Mouse (Mus musculus): ENCODE measurements around the gene Vps51. TPM values are rescaled to one million over a fixed set of nuclear protein-coding genes. Genes with fewer than 3 reads are reported as not detected.

Gene Vps51
- polyA plus RNA-seq, 1 experiment = 163 TPM

- H3K4me1 ChIP-seq (replicated peaks; ENCODE audit: control insufficient read depth, insufficient read depth, low read length) = peaks cover 8% of the 10 kb centered on the region
- H3K4me3 ChIP-seq (ENCODE audit: control insufficient read depth, insufficient read depth, low read length) = no peak overlapping the region
- TF ChIP-seq CTCF (IDR thresholded peaks at IDR 0.05; ENCODE audit: borderline replicate concordance, control insufficient read depth, extremely low read depth, insufficient read depth, low read length, poor library complexity) (no peak), POLR2A (IDR thresholded peaks at IDR 0.05; ENCODE audit: control insufficient read depth, extremely low read depth, insufficient read depth, low read length, poor library complexity) (no peak)
- no peaks in the 10 kb centered on the region for H3K27me3 ChIP-seq (ENCODE audit: control insufficient read depth, insufficient read depth, low read length)
- no peak overlapping the region for H3K27ac ChIP-seq (ENCODE audit: control insufficient read depth, insufficient read depth, low read length)
- H3K36me3 ChIP-seq (ENCODE audit: control insufficient read depth, insufficient read depth, low read length) = peaks cover 34% of the 10 kb centered on the region
- no peak for DNase-seq
- 68% methylated on average over 4 of the region's 4 CpGs for WGBS
Observed at GRCm38 (mm10) chr19:6056696-6057095, 20.3 kb downstream of the Vps51 start.

- Histone ChIP-seq H3K4me1 (replicated peaks; ENCODE audit: control insufficient read depth, insufficient read depth, low read length) (peaks cover 8% of the 10 kb centered on the region), H3K27ac (ENCODE audit: control insufficient read depth, insufficient read depth, low read length) (no peak overlapping the region), H3K27me3 (ENCODE audit: control insufficient read depth, insufficient read depth, low read length) (no peaks in the 10 kb centered on the region), H3K4me3 (ENCODE audit: control insufficient read depth, insufficient read depth, low read length) (no peak overlapping the region), H3K36me3 (ENCODE audit: control insufficient read depth, insufficient read depth, low read length) (peaks cover 53% of the 10 kb centered on the region)
- no peak for TF ChIP-seq POLR2A (IDR thresholded peaks at IDR 0.05; ENCODE audit: control insufficient read depth, extremely low read depth, insufficient read depth, low read length, poor library complexity)
- TF ChIP-seq CTCF (IDR thresholded peaks at IDR 0.05; ENCODE audit: borderline replicate concordance, control insufficient read depth, extremely low read depth, insufficient read depth, low read length, poor library complexity) = no peak
- no peak for DNase-seq
- 84% methylated on average over 5 of the region's 5 CpGs for WGBS
Observed at GRCm38 (mm10) chr19:6054296-6054695, 22.7 kb downstream of the Vps51 start.

- H3K27me3 ChIP-seq (ENCODE audit: control insufficient read depth, insufficient read depth, low read length) = no peaks in the 10 kb centered on the region
- DNase-seq = no peak
- WGBS = 98% methylated on average over 7 of the region's 7 CpGs
- TF ChIP-seq CTCF (IDR thresholded peaks at IDR 0.05; ENCODE audit: borderline replicate concordance, control insufficient read depth, extremely low read depth, insufficient read depth, low read length, poor library complexity) = no peak
- no peak for TF ChIP-seq POLR2A (IDR thresholded peaks at IDR 0.05; ENCODE audit: control insufficient read depth, extremely low read depth, insufficient read depth, low read length, poor library complexity)
- no peak overlapping the region for H3K27ac ChIP-seq (ENCODE audit: control insufficient read depth, insufficient read depth, low read length)
- H3K36me3 ChIP-seq (ENCODE audit: control insufficient read depth, insufficient read depth, low read length) = peaks cover 59% of the 10 kb centered on the region
- H3K4me3 ChIP-seq (ENCODE audit: control insufficient read depth, insufficient read depth, low read length) = no peak overlapping the region
- peaks cover 16% of the 10 kb centered on the region for H3K4me1 ChIP-seq (replicated peaks; ENCODE audit: control insufficient read depth, insufficient read depth, low read length)
Observed at GRCm38 (mm10) chr19:6052516-6052915, 24.5 kb downstream of the Vps51 start.

GRCm38 (mm10) chr19:6048681-6049410, 28.2 kb downstream of the Vps51 start:
- Histone ChIP-seq H3K36me3 (ENCODE audit: control insufficient read depth, insufficient read depth, low read length) (peaks cover 46% of the 10 kb centered on the region), H3K4me1 (replicated peaks; ENCODE audit: control insufficient read depth, insufficient read depth, low read length) (peaks cover 14% of the 10 kb centered on the region), H3K4me3 (ENCODE audit: control insufficient read depth, insufficient read depth, low read length) (no peak overlapping the region), H3K27ac (ENCODE audit: control insufficient read depth, insufficient read depth, low read length) (no peak overlapping the region), H3K27me3 (ENCODE audit: control insufficient read depth, insufficient read depth, low read length) (no peaks in the 10 kb centered on the region)
- DNase-seq = no peak
- WGBS = 87% methylated on average over 11 of the region's 11 CpGs
- TF ChIP-seq POLR2A (IDR thresholded peaks at IDR 0.05; ENCODE audit: control insufficient read depth, extremely low read depth, insufficient read depth, low read length, poor library complexity) = no peak
- TF ChIP-seq CTCF (IDR thresholded peaks at IDR 0.05; ENCODE audit: borderline replicate concordance, control insufficient read depth, extremely low read depth, insufficient read depth, low read length, poor library complexity) = no peak

- 90% methylated on average over 8 of the region's 8 CpGs for WGBS
Observed at GRCm38 (mm10) chr19:6047899-6048166, 29.2 kb downstream of the Vps51 start.

GRCm38 (mm10) chr19:6047154-6047898, 29.7 kb downstream of the Vps51 start:
- no peak for DNase-seq
- WGBS = 1% methylated on average over 44 of the region's 44 CpGs
- Histone ChIP-seq H3K4me1 (replicated peaks; ENCODE audit: control insufficient read depth, insufficient read depth, low read length) (peaks cover 14% of the 10 kb centered on the region), H3K4me3 (ENCODE audit: control insufficient read depth, insufficient read depth, low read length) (peak overlapping the region; percentile 65), H3K27me3 (ENCODE audit: control insufficient read depth, insufficient read depth, low read length) (no peaks in the 10 kb centered on the region), H3K27ac (ENCODE audit: control insufficient read depth, insufficient read depth, low read length) (peak overlapping the region; percentile 19; the same call in 1 of the 2 replicates), H3K36me3 (ENCODE audit: control insufficient read depth, insufficient read depth, low read length) (peaks cover 31% of the 10 kb centered on the region)
- no peak for TF ChIP-seq POLR2A (IDR thresholded peaks at IDR 0.05; ENCODE audit: control insufficient read depth, extremely low read depth, insufficient read depth, low read length, poor library complexity)
- no peak for TF ChIP-seq CTCF (IDR thresholded peaks at IDR 0.05; ENCODE audit: borderline replicate concordance, control insufficient read depth, extremely low read depth, insufficient read depth, low read length, poor library complexity)

More at GRCm38 (mm10) chr19:6047899-6048166, 29.2 kb downstream of the Vps51 start:
- TF ChIP-seq CTCF (IDR thresholded peaks at IDR 0.05; ENCODE audit: borderline replicate concordance, control insufficient read depth, extremely low read depth, insufficient read depth, low read length, poor library complexity) (no peak), POLR2A (IDR thresholded peaks at IDR 0.05; ENCODE audit: control insufficient read depth, extremely low read depth, insufficient read depth, low read length, poor library complexity) (no peak)
- Histone ChIP-seq H3K4me3 (ENCODE audit: control insufficient read depth, insufficient read depth, low read length) (peak overlapping the region; percentile 65; the same call in 1 of the 2 replicates), H3K4me1 (replicated peaks; ENCODE audit: control insufficient read depth, insufficient read depth, low read length) (peaks cover 14% of the 10 kb centered on the region), H3K27ac (ENCODE audit: control insufficient read depth, insufficient read depth, low read length) (no peak overlapping the region), H3K27me3 (ENCODE audit: control insufficient read depth, insufficient read depth, low read length) (no peaks in the 10 kb centered on the region), H3K36me3 (ENCODE audit: control insufficient read depth, insufficient read depth, low read length) (peaks cover 36% of the 10 kb centered on the region)
- no peak for DNase-seq

Data from thymus, adult 2 months (tissue).